In the genomic region with DNA sequence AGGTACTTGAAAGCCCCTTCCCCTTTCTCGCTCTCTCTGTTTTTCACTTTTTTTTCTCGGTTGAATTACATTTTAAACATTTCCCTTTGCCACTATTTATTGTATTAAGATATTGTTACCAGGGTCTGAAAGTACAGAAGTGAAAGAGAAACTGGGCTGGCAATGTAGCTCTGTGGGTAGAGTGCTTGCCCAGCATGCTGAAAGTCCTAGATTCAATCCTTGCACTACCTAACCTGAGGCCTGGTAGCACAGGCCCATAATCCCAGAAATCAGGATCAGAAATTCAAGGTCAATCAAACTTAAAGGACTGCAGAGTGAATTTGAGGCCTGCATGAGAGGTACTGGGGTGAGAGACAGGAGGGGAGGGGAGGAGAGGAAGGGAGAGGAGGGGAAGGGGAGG, we compare ENCODE assay signal across 22 mouse cellular contexts.
DNase-seq lines count a peak whose midpoint lies in the region; ATAC-seq and TF ChIP-seq lines count a peak whose summit lies in the region.
"Had no signal": no experiment of that assay in that cellular context is flagged by ENCODE, and none has a peak within 500 bp of the region (broad histone marks: within the 10 kb centered on the region; RNA-seq: fewer than 3 reads in every experiment).

No protein-coding gene starts in this region.

- no peaks in the 10 kb centered on the region for H3K9me3 ChIP-seq in forebrain, embryonic 11.5 days (ENCODE audit: control insufficient read depth, low read length)
- no peaks in the 10 kb centered on the region for H3K9me3 ChIP-seq in forebrain, embryonic 13.5 days (replicated peaks)
- H3K9me3 ChIP-seq: embryonic facial prominence, embryonic 13.5 days; intestine, embryonic 15.5 days; limb, embryonic 12.5 days had no signal

- H3K27me3 ChIP-seq in forebrain, embryonic 11.5 days (ENCODE audit: control insufficient read depth, insufficient read depth, low read length), result no peaks in the 10 kb centered on the region
- H3K27me3 ChIP-seq in forebrain, embryonic 13.5 days, result no peaks in the 10 kb centered on the region
- H3K27me3 ChIP-seq: embryonic facial prominence, embryonic 13.5 days; intestine, embryonic 15.5 days; limb, embryonic 12.5 days had no signal

- H3K4me2 ChIP-seq in forebrain, embryonic 11.5 days (ENCODE audit: low read depth, low read length, severe bottlenecking), result no peak overlapping the region
- H3K4me2 ChIP-seq in forebrain, embryonic 13.5 days, result no peak overlapping the region
- H3K4me2 ChIP-seq: embryonic facial prominence, embryonic 13.5 days; heart, embryonic 11.5 days; intestine, embryonic 15.5 days; limb, embryonic 12.5 days; liver, embryonic 11.5 days had no signal

- no peak overlapping the region for H3K4me3 ChIP-seq in forebrain, embryonic 11.5 days (ENCODE audit: low read depth, low read length)
- no peak overlapping the region for H3K4me3 ChIP-seq in forebrain, embryonic 13.5 days
- H3K4me3 ChIP-seq in layer of hippocampus, adult 2 months, result no peak overlapping the region
- H3K4me3 ChIP-seq: embryonic facial prominence, embryonic 13.5 days; erythroblast, embryonic 14.5 days; gastrocnemius, adult 2 months; intestine, embryonic 15.5 days; limb, embryonic 12.5 days had no signal

- no peaks in the 10 kb centered on the region for H3K36me3 ChIP-seq in forebrain, embryonic 11.5 days (ENCODE audit: control insufficient read depth, insufficient read depth, low read length)
- H3K36me3 ChIP-seq in forebrain, embryonic 13.5 days (ENCODE audit: poor library complexity, severe bottlenecking), result no peaks in the 10 kb centered on the region
- H3K36me3 ChIP-seq: embryonic facial prominence, embryonic 13.5 days; intestine, embryonic 15.5 days; limb, embryonic 12.5 days had no signal

- DNase-seq in forebrain, embryonic 11.5 days (ENCODE audit: low spot score), result no peak
- DNase-seq in layer of hippocampus, adult 2 months (ENCODE audit: low spot score in 2 of 2), result no peak
- DNase-seq in layer of hippocampus, adult 11-12 months (ENCODE audit: low spot score), result no peak
- peak; percentile 33 for DNase-seq in retina, postnatal 1 day
- no peak for DNase-seq in retina, embryonic 14.5 days (ENCODE audit: low spot score)
- no peak for DNase-seq in ovary, postnatal 36 days (ENCODE audit: low spot score)
- no peak for DNase-seq in spleen, adult 18-20 months
- DNase-seq: adrenal gland, postnatal 25 days; gastrocnemius, adult 2 months; kidney, adult 8-10 months; liver, postnatal 0 days; thymus, adult 18-20 months; thymus, postnatal 36 days had no signal

- peak overlapping the region; percentile 31; the same call in 1 of the 2 replicates for H3K27ac ChIP-seq in forebrain, embryonic 11.5 days (ENCODE audit: low read depth, low read length)
- H3K27ac ChIP-seq in forebrain, embryonic 13.5 days, result no peak overlapping the region; the same call in 1 of the 2 replicates
- H3K27ac ChIP-seq in layer of hippocampus, adult 2 months, result peak overlapping the region; percentile 37; the same call in 1 of the 2 replicates
- H3K27ac ChIP-seq: embryonic facial prominence, embryonic 13.5 days; gastrocnemius, adult 2 months; intestine, embryonic 15.5 days; limb, embryonic 12.5 days; macrophage had no signal

- no peak for TF ChIP-seq CTCF in layer of hippocampus, adult 2 months (conservative IDR thresholded peaks at IDR 0.05)

- peaks cover 8% of the 10 kb centered on the region; the same call in 1 of the 2 replicates for H3K4me1 ChIP-seq in forebrain, embryonic 11.5 days (replicated peaks; ENCODE audit: control insufficient read depth, insufficient read depth, low read length)
- H3K4me1 ChIP-seq in forebrain, embryonic 13.5 days, result peaks cover 32% of the 10 kb centered on the region
- H3K4me1 ChIP-seq: intestine, embryonic 15.5 days; limb, embryonic 12.5 days had no signal

- 0 out of 2 replicates have a peak, but pooled peaks have one; percentile 36 for ATAC-seq in forebrain, embryonic 11.5 days (replicated peaks; ENCODE audit: low FRiP score)
- no peak for ATAC-seq in forebrain, embryonic 13.5 days
- ATAC-seq: liver, postnatal 0 days; lung, postnatal 0 days had no signal

- 28% methylated on average over 2 of the region's 2 CpGs for WGBS in forebrain, embryonic 11.5 days
- WGBS in forebrain, embryonic 13.5 days, result 13% methylated on average over 2 of the region's 2 CpGs

- H3K9ac ChIP-seq in forebrain, embryonic 11.5 days (ENCODE audit: low read length), result no peak overlapping the region
- no peak overlapping the region; the same call in 1 of the 2 replicates for H3K9ac ChIP-seq in forebrain, embryonic 13.5 days
- H3K9ac ChIP-seq: embryonic facial prominence, embryonic 13.5 days; intestine, embryonic 15.5 days; limb, embryonic 12.5 days; liver, postnatal 0 days had no signal
